Mouse (Mus musculus): ENCODE results near the gene Gm7356.

DNA sequence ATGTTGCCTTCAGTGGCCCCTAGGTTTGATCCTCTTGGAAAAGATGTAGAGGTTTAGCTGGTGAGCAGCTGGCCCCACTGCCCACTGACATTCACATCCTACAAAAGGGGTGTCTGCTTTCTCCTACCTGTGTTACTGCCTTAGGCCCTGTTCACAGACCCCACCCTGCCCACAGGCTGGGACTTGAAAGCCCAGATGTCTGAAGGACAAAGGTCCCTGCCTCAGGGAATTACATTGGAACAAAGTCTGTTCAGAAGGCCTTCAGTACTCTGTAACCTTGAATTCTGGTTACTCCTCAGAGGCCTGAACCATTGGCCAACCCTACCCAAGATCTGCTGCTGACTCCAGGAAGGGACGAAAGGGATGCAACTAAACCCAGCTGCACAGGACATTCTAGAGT lies 15.8 kb downstream of the Gm7356 start:
- TF ChIP-seq POLR2A (IDR thresholded peaks at IDR 0.05; ENCODE audit: borderline replicate concordance, insufficient read depth, low read length): no peak
- TF ChIP-seq CTCF (IDR thresholded peaks at IDR 0.05; ENCODE audit: borderline replicate concordance, insufficient read depth, low read depth, low read length): no peak

Data from cerebellum, adult 2 months (tissue).